Mouse (Mus musculus) cerebellum, adult 11-12 months (tissue): ENCODE results near the gene A930017K11Rik.
A peak's percentile ranks its signal among the peaks of the same experiment; 100 is the strongest.

Experiments used
- DNase-seq: peaks from one replicate; pipeline ENCODE4 v3.0.0; 2022

The A930017K11Rik gene

DNA sequence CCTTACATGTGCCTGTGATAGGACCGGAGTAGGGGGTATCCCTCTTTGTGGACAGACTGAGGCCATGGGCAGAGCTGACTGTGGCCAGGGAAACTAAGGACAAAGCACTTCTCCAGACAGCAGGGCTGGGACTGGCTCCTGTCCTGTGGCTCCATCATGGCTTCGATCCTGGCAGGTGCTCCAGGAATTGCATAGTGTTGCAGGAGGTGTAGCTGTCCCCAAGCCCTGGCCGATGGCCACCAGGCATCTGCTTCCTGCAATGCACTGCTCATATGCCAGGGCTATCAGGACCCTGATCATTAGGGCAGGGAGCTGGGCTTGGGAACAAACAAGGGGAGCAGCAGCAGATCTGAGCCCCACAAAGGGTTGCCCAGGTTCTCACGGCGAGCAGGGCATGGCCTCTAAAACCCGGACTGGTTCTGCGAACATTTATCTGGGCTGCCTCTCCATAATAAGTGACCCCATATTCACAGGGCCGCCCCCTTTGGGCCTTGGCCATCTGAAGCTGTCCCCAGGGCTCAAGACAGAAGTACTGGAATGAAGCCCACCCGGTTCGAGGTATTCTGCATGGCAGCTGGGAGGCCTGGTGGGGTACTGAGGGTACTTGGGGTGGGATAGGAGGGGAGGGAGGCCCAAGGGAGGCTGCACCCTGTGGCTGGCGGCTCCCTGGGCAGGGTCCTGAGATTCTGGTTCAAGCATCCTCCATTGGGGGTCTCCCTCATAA, 6.6 kb upstream of the A930017K11Rik start:
- peak; percentile 77 for DNase-seq

DNA sequence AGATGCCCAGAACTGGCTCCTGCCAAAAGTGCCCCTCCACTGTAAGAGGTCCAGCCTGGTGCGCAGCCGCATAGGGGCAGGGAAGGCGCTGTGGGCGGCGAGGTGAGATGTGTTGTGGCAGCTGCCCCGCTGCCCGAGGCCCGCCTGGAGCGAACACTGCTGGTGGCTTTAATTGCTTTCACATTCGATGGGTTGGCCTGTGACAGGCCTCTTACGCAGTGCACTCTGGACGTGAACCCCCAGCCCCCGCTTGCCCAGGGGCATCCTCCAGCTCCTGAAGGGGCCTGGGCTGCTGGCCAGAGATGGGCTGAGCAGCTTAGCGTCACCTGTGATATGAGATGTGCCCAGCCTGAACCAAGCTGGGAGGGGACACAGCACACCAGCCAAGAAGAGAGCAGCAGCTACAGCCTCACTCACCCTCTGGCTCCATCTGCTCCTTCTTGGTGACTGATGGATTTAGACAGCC, 5.3 kb upstream of the A930017K11Rik start:
- DNase-seq: peak; percentile 80

GRCm38 (mm10) chr17:25956631-25957030, 4.3 kb upstream of the A930017K11Rik start:
- DNase-seq: no peak

DNA sequence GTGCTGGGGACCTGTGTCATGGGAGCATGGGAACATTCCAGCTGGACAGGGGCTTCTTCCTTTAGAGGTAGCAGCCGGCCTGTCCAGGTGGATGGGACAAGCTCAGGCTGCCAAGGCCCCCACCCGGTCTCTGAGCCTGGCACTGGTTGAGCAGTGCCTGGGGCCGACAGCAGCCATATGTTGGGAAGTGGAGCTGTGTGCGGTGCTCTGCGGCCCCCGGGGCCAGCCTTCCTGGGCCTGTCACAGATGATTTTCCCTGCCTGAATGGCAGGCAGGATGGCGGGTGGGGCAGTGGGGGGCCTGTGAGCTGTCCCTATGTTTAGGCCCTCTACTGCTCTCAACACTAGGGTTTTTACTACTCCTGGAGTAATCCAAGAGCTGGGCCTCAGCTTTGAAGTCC, 3.8 kb upstream of the A930017K11Rik start:
- peak; percentile 96 for DNase-seq

DNA sequence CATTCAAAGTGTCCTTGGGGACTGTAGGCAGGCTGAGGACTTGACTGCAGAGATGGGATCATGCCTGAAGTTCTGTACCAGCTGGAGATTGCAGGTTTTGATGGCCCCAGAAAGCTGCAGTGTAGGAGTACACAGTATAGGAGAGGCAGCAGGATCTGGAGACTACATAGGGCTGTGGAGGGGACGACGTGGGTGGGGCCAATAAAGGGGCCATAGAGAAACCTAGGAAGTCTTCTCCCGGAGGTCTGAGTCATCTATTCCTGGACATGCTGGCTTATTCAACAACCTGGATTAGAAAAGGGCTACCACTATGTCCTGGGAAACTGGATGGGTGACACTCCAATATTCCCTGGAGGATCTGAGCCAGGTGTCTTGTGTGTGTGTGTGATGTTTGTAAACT, 3.4 kb upstream of the A930017K11Rik start:
- DNase-seq: peak; percentile 64

- peak; percentile 53 for DNase-seq
Observed at GRCm38 (mm10) chr17:25954671-25955070, 2.3 kb upstream of the A930017K11Rik start.

DNA sequence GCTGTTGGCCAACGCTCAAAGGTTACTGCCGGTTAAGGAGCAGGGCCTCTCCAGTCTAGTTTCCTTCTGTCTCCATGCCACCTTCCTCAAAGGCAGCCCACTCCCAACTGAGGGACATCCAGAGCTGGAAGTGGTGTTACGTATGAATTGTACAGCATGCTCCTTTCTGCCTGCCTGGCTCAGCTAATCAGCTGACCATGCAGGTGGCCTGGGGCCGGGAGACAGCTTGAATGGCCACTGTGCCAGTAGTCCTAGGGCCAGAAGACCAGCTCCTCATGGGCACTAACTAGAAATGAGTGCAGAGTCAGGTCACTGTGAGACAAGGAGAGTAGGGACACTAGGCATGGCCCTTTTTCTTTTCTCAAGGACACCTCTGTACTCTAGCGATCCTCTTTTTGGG, 796 bp upstream of the A930017K11Rik start:
- DNase-seq: peak; percentile 89

- peak; percentile 82 for DNase-seq
Observed at GRCm38 (mm10) chr17:25951225-25951802, 1.1 kb downstream of the A930017K11Rik start.

GRCm38 (mm10) chr17:25950706-25951105, 1.7 kb downstream of the A930017K11Rik start:
- peak; percentile 59 for DNase-seq

- peak; percentile 67 for DNase-seq
Observed at GRCm38 (mm10) chr17:25949981-25950380, 2.4 kb downstream of the A930017K11Rik start.

- peak; percentile 60 for DNase-seq
Observed at GRCm38 (mm10) chr17:25948051-25948450, 4.3 kb downstream of the A930017K11Rik start.

GRCm38 (mm10) chr17:25947576-25947975, 4.8 kb downstream of the A930017K11Rik start:
- DNase-seq: peak; percentile 54

DNA sequence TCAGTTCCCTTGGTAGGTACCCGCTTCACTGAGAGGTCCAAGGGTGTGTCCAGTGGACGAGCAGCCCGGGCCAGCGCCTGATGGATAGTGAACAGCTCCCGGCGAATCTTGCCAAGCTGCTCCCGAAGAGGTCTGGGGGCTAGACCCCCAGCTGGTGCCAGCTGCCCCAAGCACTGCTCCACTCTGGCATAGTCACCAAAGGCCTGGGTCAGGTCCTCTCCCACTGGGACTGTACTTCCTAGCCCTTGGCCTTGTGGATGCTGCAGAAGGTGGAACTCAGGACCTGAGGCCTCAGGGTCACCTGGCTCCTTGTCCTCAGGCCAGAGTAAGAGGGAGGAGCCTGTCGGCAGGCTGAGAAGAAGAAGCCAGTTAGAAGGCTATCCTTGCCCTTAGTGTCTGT, 5.5 kb downstream of the A930017K11Rik start:
- peak; percentile 46 for DNase-seq

GRCm38 (mm10) chr17:25946349-25946748, 6.0 kb downstream of the A930017K11Rik start:
- peak; percentile 39 for DNase-seq

- peak; percentile 48 for DNase-seq
Observed at GRCm38 (mm10) chr17:25945517-25946155, 6.7 kb downstream of the A930017K11Rik start.

GRCm38 (mm10) chr17:25944366-25945163, 7.8 kb downstream of the A930017K11Rik start, which contains the start of the genes Pigq and Nhlrc4:
TSS of gene Pigq (minus strand) at chr17:25944936.
TSS of gene Nhlrc4 (minus strand) at chr17:25944961.
- no peak for DNase-seq

- DNase-seq: peak; percentile 38
Observed at GRCm38 (mm10) chr17:25943769-25944168, 8.6 kb downstream of the A930017K11Rik start.

- peak; percentile 45 for DNase-seq
Observed at GRCm38 (mm10) chr17:25943221-25943620, 9.1 kb downstream of the A930017K11Rik start.

DNA sequence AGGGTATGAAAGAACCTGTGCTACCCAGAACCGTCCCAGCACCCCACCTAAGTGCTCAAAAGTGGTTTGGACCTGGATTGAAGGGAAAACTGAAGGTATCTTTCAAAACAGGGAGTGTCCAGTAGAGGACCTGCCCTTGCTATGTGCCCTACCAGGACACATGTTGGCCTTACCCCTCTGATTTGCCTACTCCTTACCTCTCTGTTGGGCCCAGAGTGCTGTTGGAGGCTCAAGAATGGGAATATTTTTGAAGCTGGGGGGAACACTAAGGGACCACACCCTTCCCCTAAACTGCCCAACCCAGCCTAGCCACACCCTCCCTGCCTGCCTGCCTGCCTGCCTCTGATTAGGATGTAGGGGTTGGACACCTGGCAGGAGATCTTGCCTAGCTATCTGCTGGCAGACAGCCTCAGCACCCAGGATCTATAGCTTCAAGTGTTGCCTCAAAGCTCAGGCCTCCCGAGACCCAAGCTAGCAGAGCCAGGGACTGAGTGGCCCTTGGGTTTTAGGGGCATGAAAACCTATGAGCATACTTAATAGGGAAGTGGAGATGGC, 9.7 kb downstream of the A930017K11Rik start:
- DNase-seq: no peak

DNA sequence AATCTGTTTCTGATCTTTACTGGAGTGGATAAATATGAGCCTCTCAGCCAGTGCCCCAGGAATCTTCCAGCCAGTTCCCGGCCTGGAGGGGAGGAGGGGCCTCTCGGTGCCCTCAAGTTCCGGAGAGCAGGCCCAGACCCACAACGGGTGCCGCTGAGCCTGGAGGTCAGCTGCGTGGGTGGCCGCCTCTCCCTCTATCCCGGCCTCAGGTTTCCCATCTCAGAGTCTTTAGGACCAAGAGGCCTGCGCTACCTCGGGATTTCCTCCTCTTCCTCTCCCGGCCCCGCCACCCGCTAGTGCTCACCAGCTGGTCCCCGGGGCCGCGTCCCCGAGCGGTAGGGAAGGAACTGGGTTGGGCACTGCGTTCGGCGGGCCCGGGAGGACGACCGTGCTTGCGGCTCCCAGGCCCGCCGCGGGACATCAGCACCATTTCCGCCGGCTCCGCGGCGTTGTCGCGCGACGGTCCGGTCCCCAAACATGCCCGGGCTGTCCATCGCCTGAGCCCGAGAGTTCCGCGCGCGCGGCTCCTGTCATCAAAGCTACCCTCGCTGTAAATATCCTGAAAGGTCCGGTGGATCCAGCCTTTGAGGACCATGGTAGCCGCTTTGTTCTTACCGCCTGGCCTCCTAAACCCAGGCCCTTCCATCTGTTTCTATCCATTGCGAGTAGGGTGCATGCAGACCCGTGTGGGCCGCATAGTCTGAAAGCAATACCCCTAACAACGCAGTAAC, 10.7 kb downstream of the A930017K11Rik start:
- peak; percentile 73 for DNase-seq

DNA sequence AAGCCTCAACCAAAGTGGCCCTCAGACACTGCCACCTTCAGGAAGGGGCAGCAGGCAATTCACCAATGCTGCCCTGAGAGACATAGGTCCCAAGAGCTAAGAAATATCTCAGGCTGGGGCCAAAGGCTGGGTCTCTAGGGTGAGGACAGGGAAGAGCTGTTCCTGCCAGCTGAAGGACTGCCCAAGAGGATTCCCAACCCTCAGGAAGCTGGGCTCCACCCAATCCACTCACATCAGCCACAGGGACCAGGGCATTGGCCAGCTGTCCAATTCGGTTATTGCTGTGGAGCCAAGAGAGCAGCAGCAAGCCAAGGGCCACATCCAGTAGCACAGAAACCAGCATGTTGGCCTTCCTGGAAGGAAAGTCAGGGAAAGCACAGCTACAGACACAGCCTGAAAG, 17.8 kb downstream of the A930017K11Rik start:
- no peak for DNase-seq

GRCm38 (mm10) chr17:25925348-25925747, 27.0 kb downstream of the A930017K11Rik start:
- DNase-seq: peak; percentile 53
